ENCODE assay signal across 9 mouse cellular contexts in the genomic region with DNA sequence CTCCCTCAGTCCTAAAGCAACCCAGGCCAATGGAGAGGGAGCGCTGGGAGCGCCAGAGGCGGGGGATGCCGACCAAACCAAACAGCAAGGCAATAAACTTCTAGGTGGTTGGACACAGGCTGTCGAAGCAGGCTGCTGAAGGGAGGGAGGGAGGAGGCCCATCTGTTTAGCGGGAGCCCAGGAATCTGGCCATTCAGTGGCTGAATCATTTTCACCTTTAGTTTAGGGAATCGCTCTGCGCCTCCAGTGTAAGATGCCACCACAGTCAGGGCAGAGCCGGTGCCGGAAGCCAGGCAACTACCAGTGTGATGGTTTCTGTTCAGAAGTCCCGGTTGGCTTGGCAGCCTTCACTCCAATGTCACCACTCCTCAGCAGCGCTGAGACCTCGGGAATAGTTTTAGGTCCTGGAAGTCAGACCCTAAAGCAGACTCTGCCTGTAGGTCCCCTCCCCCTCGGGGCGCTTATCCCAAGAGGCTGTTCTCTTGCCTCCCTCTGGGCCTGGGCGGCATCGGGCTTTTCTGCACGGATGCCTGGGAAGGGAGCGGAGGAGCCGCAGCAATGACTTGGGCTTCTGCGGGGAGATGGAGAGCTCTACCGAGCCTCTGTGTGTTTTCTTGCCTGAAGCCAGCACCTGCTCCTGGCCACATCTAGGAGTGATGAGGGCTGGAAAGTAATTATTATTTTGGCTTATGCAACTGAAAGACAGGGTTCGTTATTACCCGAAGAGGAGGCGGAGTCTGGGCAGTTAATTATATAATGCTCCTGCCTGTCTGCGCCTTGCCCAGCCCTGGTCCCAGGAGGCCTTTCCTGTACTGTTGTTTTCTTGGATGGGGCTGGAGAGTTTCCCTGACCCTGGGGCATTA. TPM values are rescaled to one million over a fixed set of nuclear protein-coding genes. Genes with fewer than 3 reads are reported as not detected.
DNase-seq lines count a peak whose midpoint lies in the region; ATAC-seq and TF ChIP-seq lines count a peak whose summit lies in the region.
"Had no signal": no experiment of that assay in that cellular context is flagged by ENCODE, and none has a peak within 500 bp of the region (broad histone marks: within the 10 kb centered on the region; RNA-seq: fewer than 3 reads in every experiment).

No protein-coding gene starts in this region.

- H3K27ac ChIP-seq in heart, embryonic 13.5 days (replicated peaks) = no peak overlapping the region
- no peak overlapping the region for H3K27ac ChIP-seq in forebrain, embryonic 11.5 days (ENCODE audit: low read depth, low read length)
- peak overlapping the region; percentile 74; the same call in 1 of the 2 replicates for H3K27ac ChIP-seq in midbrain, embryonic 16.5 days (ENCODE audit: low read length)
- no peak overlapping the region for H3K27ac ChIP-seq in gastrocnemius, adult 2 months
- H3K27ac ChIP-seq: lung, embryonic 15.5 days had no signal

- 0 out of 2 replicates have a peak, but pooled peaks cover 6% of the 10 kb centered on the region for H3K9me3 ChIP-seq in heart, embryonic 13.5 days
- H3K9me3 ChIP-seq in forebrain, embryonic 11.5 days (ENCODE audit: control insufficient read depth, low read length) = no peaks in the 10 kb centered on the region
- peaks cover 4% of the 10 kb centered on the region; the same call in 1 of the 2 replicates for H3K9me3 ChIP-seq in midbrain, embryonic 16.5 days (replicated peaks; ENCODE audit: control insufficient read depth, low read length, poor library complexity, severe bottlenecking)
- H3K9me3 ChIP-seq: lung, embryonic 15.5 days had no signal

- WGBS in heart, embryonic 13.5 days = 8% methylated on average over 26 of the region's 26 CpGs
- 7% methylated on average over 26 of the region's 26 CpGs for WGBS in forebrain, embryonic 11.5 days
- WGBS in midbrain, embryonic 16.5 days = 3% methylated on average over 26 of the region's 26 CpGs

- H3K4me3 ChIP-seq in heart, embryonic 13.5 days = peak overlapping the region; percentile 57; the same call in 1 of the 2 replicates
- peak overlapping the region; percentile 63 for H3K4me3 ChIP-seq in forebrain, embryonic 11.5 days (ENCODE audit: low read depth, low read length)
- peak overlapping the region; percentile 79 for H3K4me3 ChIP-seq in midbrain, embryonic 16.5 days (ENCODE audit: low read depth, low read length)
- H3K4me3 ChIP-seq in gastrocnemius, adult 2 months = no peak overlapping the region

- H3K9ac ChIP-seq in heart, embryonic 13.5 days = no peak overlapping the region
- peak overlapping the region; percentile 23 for H3K9ac ChIP-seq in forebrain, embryonic 11.5 days (ENCODE audit: low read length)
- peak overlapping the region; percentile 87 for H3K9ac ChIP-seq in midbrain, embryonic 16.5 days (ENCODE audit: low read depth, low read length)
- H3K9ac ChIP-seq: lung, embryonic 15.5 days had no signal

- intact Hi-C loops in heart, postnatal 14 days (cut with DNase I) = no loop called here
- intact Hi-C loops in gastrocnemius, adult 2 months (cut with DNase I) = no loop called here

- H3K4me1 ChIP-seq in heart, embryonic 13.5 days = peaks cover 17% of the 10 kb centered on the region; the same call in 1 of the 2 replicates
- H3K4me1 ChIP-seq in forebrain, embryonic 11.5 days (replicated peaks; ENCODE audit: control insufficient read depth, insufficient read depth, low read length) = peaks cover 3% of the 10 kb centered on the region; the same call in 1 of the 2 replicates
- peaks cover 19% of the 10 kb centered on the region for H3K4me1 ChIP-seq in midbrain, embryonic 16.5 days (ENCODE audit: control insufficient read depth, insufficient read depth, low read length)

- DNase-seq in heart, postnatal 14 days = no peak
- DNase-seq in forebrain, embryonic 11.5 days (ENCODE audit: low spot score) = peak; percentile 59
- peak; percentile 72 to 76 for DNase-seq in layer of hippocampus, adult 8-10 months (ENCODE audit: low spot score in 2 of 2)
- no peak for DNase-seq in thymus, adult 18-20 months
- DNase-seq in gastrocnemius, adult 2 months = no peak

- peaks cover 94% of the 10 kb centered on the region for H3K27me3 ChIP-seq in heart, embryonic 13.5 days (replicated peaks)
- H3K27me3 ChIP-seq in forebrain, embryonic 11.5 days (ENCODE audit: control insufficient read depth, insufficient read depth, low read length) = peaks cover 51% of the 10 kb centered on the region
- H3K27me3 ChIP-seq in midbrain, embryonic 16.5 days (ENCODE audit: control insufficient read depth, insufficient read depth, low read depth, low read length) = 0 out of 2 replicates have a peak, but pooled peaks cover 3% of the 10 kb centered on the region

- no peak for ATAC-seq in heart, embryonic 13.5 days (ENCODE audit: extremely low read depth, insufficient number of reproducible peaks, low FRiP score, low TSS enrichment)
- 0 out of 2 replicates have a peak, but pooled peaks have one; percentile 17 for ATAC-seq in forebrain, embryonic 11.5 days (replicated peaks; ENCODE audit: low FRiP score)
- peak; percentile 21; the same call in 1 of the 2 replicates for ATAC-seq in midbrain, embryonic 16.5 days
- no peak for ATAC-seq in monocyte, adult 5-6 weeks (replicated peaks; ENCODE audit: insufficient number of reproducible peaks, low FRiP score, low TSS enrichment, poor library complexity, severe bottlenecking)

- TF ChIP-seq CTCF in gastrocnemius, adult 2 months (IDR thresholded peaks at IDR 0.05) = no peak

- no peaks in the 10 kb centered on the region for H3K36me3 ChIP-seq in heart, embryonic 13.5 days
- no peaks in the 10 kb centered on the region for H3K36me3 ChIP-seq in forebrain, embryonic 11.5 days (ENCODE audit: control insufficient read depth, insufficient read depth, low read length)
- H3K36me3 ChIP-seq in midbrain, embryonic 16.5 days (ENCODE audit: control insufficient read depth, insufficient read depth, low read length) = no peaks in the 10 kb centered on the region
- H3K36me3 ChIP-seq: lung, embryonic 15.5 days had no signal

- H3K4me2 ChIP-seq in heart, embryonic 13.5 days = no peak overlapping the region
- peak overlapping the region; percentile 86 for H3K4me2 ChIP-seq in forebrain, embryonic 11.5 days (ENCODE audit: low read depth, low read length, severe bottlenecking)
- H3K4me2 ChIP-seq in midbrain, embryonic 16.5 days (ENCODE audit: low read length) = peak overlapping the region; percentile 94

RNA-seq across cellular contexts. Expression of a gene that starts 2.3 kb away (rescaled TPM):
- polyA plus RNA-seq in heart, embryonic 13.5 days (2015; fragmentation: Nextera tagmentation; extraction: Ambion mirVana) = 0.42 and 0.44 TPM in 2 replicates
- not detected for total RNA-seq in heart, postnatal 14 days (2021)
- polyA plus RNA-seq in forebrain, embryonic 11.5 days (2014; fragmentation: Nextera tagmentation; extraction: Ambion mirVana) = 8.9 and 9.4 TPM in 2 replicates
- 100 to 1,000 TPM; 260 to 313 (median 283) TPM for total RNA-seq in layer of hippocampus, adult 8-10 months (2022)
- 105 and 106 TPM in 2 replicates for polyA plus RNA-seq in midbrain, embryonic 16.5 days (2015; fragmentation: Nextera tagmentation; extraction: Ambion mirVana)
- not detected in 3 replicates for total RNA-seq in monocyte, adult 5-6 weeks (2017)
- not detected for total RNA-seq in gastrocnemius, adult 2 months (2021)

Comparison
In these comparisons a context has a peak if more than half of its experiments do, and no peak if none do; other contexts are left out.
1. ATAC-seq: peak in forebrain, embryonic 11.5 days (single experiment) and midbrain, embryonic 16.5 days (single experiment); none in heart, embryonic 13.5 days (single experiment) and monocyte, adult 5-6 weeks (single experiment).
2. DNase-seq: peak in forebrain, embryonic 11.5 days (single experiment) and layer of hippocampus, adult 8-10 months (2 of 2); none in heart, postnatal 14 days (0 of 2), thymus, adult 18-20 months (0 of 2) and gastrocnemius, adult 2 months (single experiment).
3. RNA of a gene that starts 2.3 kb away (total RNA-seq): 260 to 313 TPM in layer of hippocampus, adult 8-10 months; not detected in heart, postnatal 14 days, not detected in monocyte, adult 5-6 weeks and not detected in gastrocnemius, adult 2 months; every median in the first group is over 100 times any median in the second.